Mouse (Mus musculus) heart, postnatal 0 days (tissue): ENCODE measurements around the gene Gm47841. TPM values are rescaled to one million over a fixed set of nuclear protein-coding genes. Genes with fewer than 3 reads are reported as not detected.

Experiments used
- ATAC-seq: fragments of 200-750 bp; cut with Nextera tagmentation; 2 replicates; pipeline ENCODE4 v1.8.0; 2017; ENCODE audit warnings: low read depth, moderate number of reproducible peaks, moderate library complexity; ENCODE audit not compliant: insufficient read depth
- DNase-seq: peaks from one replicate; pipeline ENCODE4 v3.0.0-alpha.2; 2016; ENCODE audit warnings: low spot score
- H3K27ac ChIP-seq: fragments of 300-500 bp; sonication (generic); 2 replicates; pipeline ENCODE4 v1.5.1; 2014; ENCODE audit warnings: low read depth, mild to moderate bottlenecking
- H3K27me3 ChIP-seq: fragments of 300-500 bp; sonication (generic); 2 replicates; pipeline ENCODE4 v1.6.1; 2014; ENCODE audit warnings: low read length, mixed read lengths; ENCODE audit not compliant: control insufficient read depth, insufficient read depth
- H3K36me3 ChIP-seq: fragments of 300-500 bp; sonication (generic); replicated peaks from 2 replicates; pipeline ENCODE4 v1.6.1; 2014; ENCODE audit warnings: low read length, mixed read lengths; ENCODE audit not compliant: control insufficient read depth, insufficient read depth
- H3K4me1 ChIP-seq: fragments of 300-500 bp; sonication (generic); 2 replicates; pipeline ENCODE4 v1.6.1; 2014; ENCODE audit warnings: antibody characterized with exemption; ENCODE audit not compliant: control insufficient read depth, insufficient read depth
- H3K4me2 ChIP-seq: fragments of 300-500 bp; sonication (generic); 2 replicates; pipeline ENCODE4 v1.6.1; 2014; ENCODE audit warnings: low read depth, mild to moderate bottlenecking, low read length, moderate library complexity
- H3K4me3 ChIP-seq: fragments of 300-500 bp; sonication (generic); 2 replicates; pipeline ENCODE4 v1.5.1; 2014; ENCODE audit warnings: low read depth, low read length
- H3K9ac ChIP-seq: fragments of 300-500 bp; sonication (generic); replicated peaks from 2 replicates; pipeline ENCODE4 v1.6.1; 2014; ENCODE audit warnings: low read depth, low read length, mixed read lengths
- H3K9me3 ChIP-seq: fragments of 300-500 bp; sonication (generic); replicated peaks from 2 replicates; pipeline ENCODE4 v1.6.1; 2016; ENCODE audit warnings: low read length; ENCODE audit not compliant: control insufficient read depth
- CTCF ChIP-seq: IDR thresholded peaks from 2 replicates; pipeline ENCODE4 v1.5.1; 2016; ENCODE audit warnings: antibody characterized with exemption, control low read depth, low read depth
- EP300 ChIP-seq: IDR thresholded peaks from 2 replicates; pipeline ENCODE4 v1.6.1; 2016; ENCODE audit warnings: antibody characterized with exemption, low read depth
- WGBS: fragments of 180-500 bp; shearing (Covaris S2); extraction: QIAGEN DNeasy Blood & Tissue Kit; methylation state at CpG from one replicate; pipeline ENCODE4 v1.1.7; 2014; 5-methylcytosine and 5-hydroxymethylcytosine counted together
- polyA plus RNA-seq: library from polyadenylated mRNA; unstranded; fragments of >200 nt; fragmentation: Nextera tagmentation; extraction: Ambion mirVana; gene quantifications from 2 replicates; pipeline ENCODE4 v1.2.1, GENCODE M21; 2015
- total RNA-seq: library from RNA; depleted of rRNA; stranded (reverse); fragments of >200 nt; gene quantifications from 2 replicates; pipeline ENCODE4 v1.2.3, GENCODE M21; 2014; ENCODE audit warnings: low replicate concordance

Gene Gm47841
- total and polyA plus RNA-seq, 2 experiments from 2014 or later, result not detected

DNA sequence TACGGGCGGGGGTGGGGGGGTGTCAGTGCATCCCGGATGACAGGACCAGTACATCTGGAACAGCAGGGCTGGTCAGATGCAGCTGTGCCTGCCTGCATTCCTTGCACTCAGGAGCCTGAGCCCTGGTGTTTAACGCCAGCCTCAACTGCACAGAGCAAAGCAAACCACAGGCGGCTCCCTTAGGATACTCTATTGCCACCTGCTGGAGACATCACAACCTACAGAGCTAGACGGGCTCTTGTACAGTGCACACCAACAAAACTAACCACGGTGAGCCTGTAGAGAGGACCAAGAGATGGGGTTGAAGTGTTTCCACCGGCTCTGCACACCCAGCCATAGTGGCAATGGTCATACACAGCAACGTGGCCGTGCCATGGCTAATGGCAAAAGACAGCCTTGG lies 9.0 kb upstream of the Gm47841 start:
- peak; percentile 54 for DNase-seq
- H3K4me3 ChIP-seq, result no peak overlapping the region
- H3K9me3 ChIP-seq, result no peaks in the 10 kb centered on the region
- peak; percentile 48; the same call in 1 of the 2 replicates for ATAC-seq
- no peaks in the 10 kb centered on the region for H3K4me1 ChIP-seq
- H3K27ac ChIP-seq, result no peak overlapping the region
- H3K9ac ChIP-seq, result no peak overlapping the region
- TF ChIP-seq EP300 (no peak), CTCF (peak; percentile 69)
- peaks cover 56% of the 10 kb centered on the region for H3K27me3 ChIP-seq
- WGBS, result 39% methylated on average over 10 of the region's 10 CpGs
- no peak overlapping the region for H3K4me2 ChIP-seq
- H3K36me3 ChIP-seq, result 0 out of 2 replicates have a peak, but pooled peaks cover 3% of the 10 kb centered on the region

- H3K27ac ChIP-seq, result no peak overlapping the region
- no peaks in the 10 kb centered on the region for H3K4me1 ChIP-seq
- no peak overlapping the region for H3K4me2 ChIP-seq
- ATAC-seq, result no peak
- peaks cover 66% of the 10 kb centered on the region for H3K27me3 ChIP-seq
- 83% methylated on average over 10 of the region's 10 CpGs for WGBS
- no peaks in the 10 kb centered on the region for H3K9me3 ChIP-seq
- H3K4me3 ChIP-seq, result no peak overlapping the region
- H3K36me3 ChIP-seq, result 0 out of 2 replicates have a peak, but pooled peaks cover 3% of the 10 kb centered on the region
- TF ChIP-seq EP300 (no peak), CTCF (no peak)
- DNase-seq, result no peak
- no peak overlapping the region for H3K9ac ChIP-seq
Measured at GRCm38 (mm10) chr15:101054541-101054940, 7.3 kb upstream of the Gm47841 start.

DNA sequence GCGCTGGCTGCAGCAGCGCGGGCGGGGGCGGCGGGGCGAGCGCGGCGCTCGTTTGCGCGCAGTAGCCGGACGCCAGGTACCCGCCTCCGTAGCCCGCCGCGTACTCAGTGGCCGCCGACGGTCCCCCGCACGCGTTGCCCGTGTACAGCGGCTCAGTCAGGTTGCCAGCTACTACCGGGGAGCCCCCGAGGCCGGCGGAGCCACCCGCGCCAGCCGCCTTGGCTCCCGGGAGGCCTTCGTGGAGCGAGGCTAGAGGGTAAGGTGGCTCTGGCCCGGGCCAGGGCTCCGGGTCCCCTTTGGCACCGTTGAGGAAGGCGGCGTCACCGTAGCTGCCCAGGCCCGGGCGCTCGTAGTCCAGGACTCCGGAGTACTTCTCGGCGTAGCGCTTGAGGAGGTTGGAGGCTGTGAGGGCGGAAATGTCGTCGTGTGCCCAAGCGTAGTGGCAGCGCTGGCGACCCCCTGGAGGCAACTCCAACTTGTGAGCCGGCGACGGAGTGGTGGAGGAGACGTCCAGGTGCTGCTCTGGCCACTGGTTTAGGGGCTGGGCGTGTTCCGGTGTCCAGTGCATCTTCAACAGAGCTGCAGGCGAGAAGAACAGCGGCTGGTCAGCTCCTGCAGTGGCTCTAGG lies 6.7 kb upstream of the Gm47841 start:
- Histone ChIP-seq H3K27me3 (peaks cover 72% of the 10 kb centered on the region), H3K36me3 (0 out of 2 replicates have a peak, but pooled peaks cover 3% of the 10 kb centered on the region), H3K4me2 (peak overlapping the region; percentile 48), H3K9ac (no peak overlapping the region), H3K4me3 (peak overlapping the region; percentile 46), H3K9me3 (no peaks in the 10 kb centered on the region), H3K4me1 (no peaks in the 10 kb centered on the region), H3K27ac (no peak overlapping the region)
- WGBS, result 29% methylated on average over 54 of the region's 65 CpGs
- DNase-seq (no peak), ATAC-seq (no peak)
- TF ChIP-seq CTCF (no peak), EP300 (no peak)

DNA sequence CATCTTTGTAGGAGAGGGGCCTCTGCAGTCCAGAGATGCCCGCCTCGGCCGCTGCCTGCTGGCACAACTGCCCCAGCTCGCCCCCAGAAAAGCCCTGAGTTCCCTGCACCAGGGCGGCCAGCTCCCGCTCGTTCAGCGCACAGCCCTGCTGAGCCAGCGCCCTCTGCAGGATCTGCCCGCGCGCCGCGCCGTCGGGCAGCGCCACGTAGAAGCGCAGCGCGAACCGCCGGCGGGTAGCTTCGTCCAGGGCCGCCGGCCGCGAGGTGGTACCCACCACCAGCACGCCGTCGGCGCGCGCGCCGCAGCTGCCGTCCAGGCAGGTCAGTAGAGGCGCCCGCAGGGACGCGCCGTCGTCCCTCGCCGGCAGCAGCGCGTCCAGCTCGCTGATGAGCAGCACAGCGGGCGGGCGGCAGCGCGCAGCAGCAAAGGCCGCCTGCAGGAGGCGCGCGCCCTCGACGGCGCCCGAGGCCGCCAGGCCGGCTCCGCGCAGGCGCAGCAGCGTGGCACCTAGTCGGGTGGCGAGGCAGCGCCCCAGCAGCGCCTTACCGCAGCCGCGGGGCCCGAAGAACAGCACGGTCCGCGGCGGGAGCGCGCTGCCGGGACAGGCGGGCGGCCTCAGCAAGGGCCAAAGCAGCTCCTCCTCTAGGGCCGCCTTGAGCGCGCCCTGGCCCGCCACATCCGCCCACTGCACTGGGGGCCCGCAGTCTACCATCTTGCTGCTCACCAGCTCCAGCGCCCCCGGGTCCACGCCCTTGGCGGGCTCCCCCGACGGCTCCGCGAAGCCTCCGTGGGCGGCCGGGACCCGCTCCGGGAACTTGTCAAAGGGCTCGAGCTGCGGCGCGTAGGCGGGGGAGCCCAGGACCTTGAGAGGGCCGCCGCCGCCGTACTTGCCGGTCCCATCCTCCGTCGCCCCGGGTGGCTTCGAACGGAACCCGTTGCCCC lies 5.6 kb upstream of the Gm47841 start:
- peaks cover 83% of the 10 kb centered on the region for H3K27me3 ChIP-seq
- peak overlapping the region; percentile 46 for H3K4me3 ChIP-seq
- peak overlapping the region; percentile 48 for H3K4me2 ChIP-seq
- 0 out of 2 replicates have a peak, but pooled peaks cover 3% of the 10 kb centered on the region for H3K36me3 ChIP-seq
- H3K4me1 ChIP-seq, result no peaks in the 10 kb centered on the region
- 25% methylated on average over 96 of the region's 120 CpGs for WGBS
- H3K27ac ChIP-seq, result no peak overlapping the region
- TF ChIP-seq EP300 (no peak), CTCF (no peak)
- ATAC-seq, result no peak; the same call in 1 of the 2 replicates
- DNase-seq, result no peak
- no peaks in the 10 kb centered on the region for H3K9me3 ChIP-seq
- no peak overlapping the region for H3K9ac ChIP-seq

DNA sequence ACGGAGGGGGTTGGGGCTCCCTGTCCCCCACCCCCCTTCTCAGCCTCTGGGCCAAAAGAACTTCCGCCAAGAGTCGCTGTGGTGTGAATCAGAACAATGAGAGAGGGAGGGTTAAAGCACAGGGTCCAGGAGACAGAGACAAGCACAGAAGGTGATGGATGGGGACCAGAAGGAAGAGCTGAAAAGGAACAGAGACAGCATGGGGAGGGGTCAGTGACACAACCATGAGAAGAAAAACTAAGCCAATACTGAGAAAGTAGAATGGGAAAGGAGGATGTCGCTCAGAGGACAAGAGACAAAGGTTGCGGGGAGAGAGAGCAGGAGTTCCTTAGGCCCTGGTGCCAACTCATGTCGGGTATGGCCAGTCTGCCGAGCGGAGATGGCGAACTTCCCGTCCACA lies 4.7 kb upstream of the Gm47841 start:
- Histone ChIP-seq H3K27ac (no peak overlapping the region), H3K4me3 (no peak overlapping the region), H3K4me1 (no peaks in the 10 kb centered on the region; the same call in 1 of the 2 replicates), H3K4me2 (no peak overlapping the region), H3K36me3 (0 out of 2 replicates have a peak, but pooled peaks cover 3% of the 10 kb centered on the region), H3K9ac (no peak overlapping the region), H3K9me3 (no peaks in the 10 kb centered on the region), H3K27me3 (peaks cover 93% of the 10 kb centered on the region)
- DNase-seq, result no peak
- TF ChIP-seq EP300 (no peak), CTCF (no peak)
- 68% methylated on average over 10 of the region's 10 CpGs for WGBS
- ATAC-seq, result no peak
